In the genomic region with DNA sequence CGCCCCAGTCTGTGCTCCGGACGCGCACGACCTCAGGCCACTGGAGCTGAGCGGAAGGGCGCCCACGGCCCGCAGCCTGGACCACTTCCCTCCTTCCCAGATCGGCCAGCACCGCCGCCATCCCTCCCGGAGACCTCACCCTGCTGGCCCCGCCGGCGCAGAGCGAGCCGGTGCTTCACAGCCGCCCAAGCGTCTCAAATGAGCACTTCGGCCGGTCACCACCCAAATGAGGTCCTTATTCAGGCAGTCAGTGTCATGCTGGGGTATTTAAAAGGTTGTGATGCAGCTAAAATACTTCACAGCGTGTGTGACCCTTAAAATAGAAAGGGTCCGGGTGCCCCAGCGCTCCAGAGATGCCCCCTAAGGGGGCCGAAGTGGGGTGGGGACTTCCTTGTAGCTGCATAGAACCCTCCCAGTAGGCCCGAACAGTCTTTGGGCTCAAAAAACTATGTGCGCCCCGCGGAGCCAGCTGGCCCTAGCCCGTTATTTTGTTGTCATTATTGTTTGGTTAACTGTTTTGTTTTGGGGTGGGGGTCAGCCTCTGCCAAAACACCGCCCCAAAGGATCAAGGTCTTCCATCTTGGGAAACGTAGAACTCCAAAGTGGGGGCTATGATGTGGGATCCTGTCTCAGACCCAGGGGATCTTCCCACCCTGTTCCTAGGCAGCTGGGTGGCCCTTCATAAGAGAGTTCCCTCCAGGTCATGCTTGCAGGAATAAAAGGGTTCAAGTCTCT, we compare ENCODE assay signal across 13 mouse cellular contexts. TPM values are rescaled to one million over a fixed set of nuclear protein-coding genes. Genes with fewer than 3 reads are reported as not detected.
DNase-seq lines count a peak whose midpoint lies in the region; ATAC-seq and TF ChIP-seq lines count a peak whose summit lies in the region.
"Had no signal": no experiment of that assay in that cellular context is flagged by ENCODE, and none has a peak within 500 bp of the region (broad histone marks: within the 10 kb centered on the region; RNA-seq: fewer than 3 reads in every experiment).

No protein-coding gene starts in this region.

- peak overlapping the region; percentile 40 for H3K4me2 ChIP-seq in heart, embryonic 14.5 days (ENCODE audit: low read length)
- H3K4me2 ChIP-seq in embryonic facial prominence, embryonic 14.5 days (ENCODE audit: low read depth, low read length), result peak overlapping the region; percentile 6; the same call in 1 of the 2 replicates

- DNase-seq in heart, adult 18-20 months, result no peak
- no peak for DNase-seq in embryonic facial prominence, embryonic 14.5 days (ENCODE audit: low spot score)
- peak; percentile 26 for DNase-seq in lung, postnatal 14 days
- DNase-seq in gastrocnemius, postnatal 36 days, result no peak
- DNase-seq in right cerebral cortex, postnatal 10 days (ENCODE audit: low spot score in 2 of 2), result no peak
- no peak for DNase-seq in ovary, adult 18-20 months (ENCODE audit: low spot score)
- DNase-seq: B cell, adult 2 months; cerebellum, adult 11 months; kidney, adult 8-10 months had no signal

- no peaks in the 10 kb centered on the region for H3K36me3 ChIP-seq in heart, embryonic 14.5 days (ENCODE audit: control insufficient read depth, insufficient read depth, low read length)
- H3K36me3 ChIP-seq in ES-Bruce4 (ENCODE audit: control insufficient read depth, insufficient read depth, low read length, poor library complexity, severe bottlenecking), result no peaks in the 10 kb centered on the region
- no peaks in the 10 kb centered on the region for H3K36me3 ChIP-seq in embryonic facial prominence, embryonic 14.5 days (ENCODE audit: control insufficient read depth, insufficient read depth, low read length)

- H3K9me3 ChIP-seq in heart, embryonic 14.5 days (ENCODE audit: control insufficient read depth, low read length), result no peaks in the 10 kb centered on the region
- H3K9me3 ChIP-seq in ES-Bruce4 (replicated peaks; ENCODE audit: control insufficient read depth, insufficient read depth, low read length, poor library complexity, severe bottlenecking), result peaks cover 6% of the 10 kb centered on the region; the same call in 1 of the 2 replicates
- no peaks in the 10 kb centered on the region for H3K9me3 ChIP-seq in embryonic facial prominence, embryonic 14.5 days (ENCODE audit: control insufficient read depth, low read length)

- no peak overlapping the region for H3K9ac ChIP-seq in heart, embryonic 14.5 days (ENCODE audit: low read length)
- no peak overlapping the region for H3K9ac ChIP-seq in ES-Bruce4 (ENCODE audit: low read depth, poor library complexity, severe bottlenecking)
- no peak overlapping the region for H3K9ac ChIP-seq in embryonic facial prominence, embryonic 14.5 days (ENCODE audit: low read depth, low read length)

- no peak for TF ChIP-seq POLR2A in ES-Bruce4 (IDR thresholded peaks at IDR 0.05; ENCODE audit: insufficient read depth, low read length)

- intact Hi-C loops in gastrocnemius, postnatal 36 days (cut with DNase I), result loop anchor here (10.0 kb wide), 1 partner anchor 276 kb away; no protein-coding TSS in a partner anchor

- H3K27ac ChIP-seq in heart, embryonic 14.5 days (replicated peaks in 1 of 2; ENCODE audit: control insufficient read depth in 1 of 2, insufficient read depth in 1 of 2, low read depth in 2 of 2, low read length in 2 of 2), result no peak overlapping the region
- no peak overlapping the region for H3K27ac ChIP-seq in ES-Bruce4 (ENCODE audit: insufficient read depth, low read length)
- H3K27ac ChIP-seq in embryonic facial prominence, embryonic 14.5 days (replicated peaks; ENCODE audit: low read depth, low read length), result no peak overlapping the region

- ATAC-seq in heart, embryonic 14.5 days (ENCODE audit: insufficient number of reproducible peaks, insufficient read depth, low FRiP score, low read depth), result no peak
- ATAC-seq in embryonic facial prominence, embryonic 14.5 days (ENCODE audit: low read depth), result no peak
- ATAC-seq: activated CD4-positive, CD25-positive, alpha-beta regulatory T cell, adult 4 months had no signal

- TF ChIP-seq EP300 in ES-Bruce4 (IDR thresholded peaks at IDR 0.05; ENCODE audit: insufficient read depth, low read depth, low read length), result no peak

- 2% methylated on average over 33 of the region's 33 CpGs for WGBS in heart, embryonic 14.5 days
- 2% methylated on average over 32 of the region's 33 CpGs for WGBS in embryonic facial prominence, embryonic 14.5 days

- H3K4me3 ChIP-seq in heart, embryonic 14.5 days (ENCODE audit: control insufficient read depth in 1 of 2, insufficient read depth in 1 of 2, low read depth in 1 of 2, low read length in 2 of 2), result peak overlapping the region in 1 of 2 experiments; percentile 10; a peak in 1 of 4 replicates
- H3K4me3 ChIP-seq in ES-Bruce4 (ENCODE audit: low read depth, low read length), result peak overlapping the region; percentile 20
- H3K4me3 ChIP-seq in embryonic facial prominence, embryonic 14.5 days (ENCODE audit: low read depth, low read length), result no peak overlapping the region

- H3K4me1 ChIP-seq in heart, embryonic 14.5 days (ENCODE audit: control insufficient read depth in 2 of 2, insufficient read depth in 2 of 2, low read length in 2 of 2), result peaks cover 0 to 2% of the 10 kb centered on the region in 2 experiments; a peak in 1 of 4 replicates
- no peaks in the 10 kb centered on the region for H3K4me1 ChIP-seq in ES-Bruce4 (ENCODE audit: control insufficient read depth, insufficient read depth, low read length)
- H3K4me1 ChIP-seq in embryonic facial prominence, embryonic 14.5 days (ENCODE audit: control insufficient read depth, insufficient read depth, low read length), result no peaks in the 10 kb centered on the region; the same call in 1 of the 2 replicates

- TF ChIP-seq CTCF in ES-Bruce4 (IDR thresholded peaks at IDR 0.05; ENCODE audit: low read depth, low read length), result no peak

- peaks cover 91% of the 10 kb centered on the region for H3K27me3 ChIP-seq in heart, embryonic 14.5 days (ENCODE audit: control insufficient read depth, insufficient read depth, low read length)
- H3K27me3 ChIP-seq in ES-Bruce4 (ENCODE audit: control insufficient read depth, insufficient read depth, low read length, poor library complexity, severe bottlenecking), result peaks cover 22% of the 10 kb centered on the region
- peaks cover 91% of the 10 kb centered on the region for H3K27me3 ChIP-seq in embryonic facial prominence, embryonic 14.5 days (replicated peaks; ENCODE audit: control insufficient read depth, insufficient read depth, low read length)

RNA-seq across cellular contexts. Expression of a gene that starts 15.4 kb away (rescaled TPM):
- 0.08 TPM in 1 of 2 replicates, not detected in the other for polyA plus RNA-seq in heart, embryonic 14.5 days (2014; fragmentation: Nextera tagmentation; extraction: Ambion mirVana)
- under 1 TPM in 1 of 2 experiments, not detected in 1; 0.26 TPM for total RNA-seq in heart, adult 18-20 months (2021)
- not detected in 2 replicates for polyA plus RNA-seq in ES-Bruce4 (2011; ENCODE audit: insufficient read depth, insufficient read length, low read depth, missing spikeins)
- polyA plus RNA-seq in embryonic facial prominence, embryonic 14.5 days (2014; fragmentation: Nextera tagmentation; extraction: Ambion mirVana), result 0.73 and 0.99 TPM in 2 replicates
- total RNA-seq in gastrocnemius, postnatal 36 days (2021), result not detected
- total RNA-seq: liver, adult 2 months had no signal
- polyA plus RNA-seq: activated CD4-positive, CD25-positive, alpha-beta regulatory T cell, adult 4 months had no signal
